Mouse (Mus musculus): ENCODE data around the gene Ulk4.
"Not testable (repeated sequence)": the region's sequence is repeated elsewhere in the genome, so short reads cannot be mapped to it uniquely, and the experiment has no call there.

Gene Ulk4

GRCm38 (mm10) chr9:120930021-120930420 lies 347.0 kb downstream of the Ulk4 start:
- no peak for DNase-seq

GRCm38 (mm10) chr9:120929081-120929480 lies 347.9 kb downstream of the Ulk4 start, which contains the start of gene Ctnnb1:
TSS of gene Ctnnb1 (plus strand) at chr9:120929216.
- no peak for DNase-seq

GRCm38 (mm10) chr9:120926939-120927606 lies 349.9 kb downstream of the Ulk4 start:
- DNase-seq = no peak

DNA sequence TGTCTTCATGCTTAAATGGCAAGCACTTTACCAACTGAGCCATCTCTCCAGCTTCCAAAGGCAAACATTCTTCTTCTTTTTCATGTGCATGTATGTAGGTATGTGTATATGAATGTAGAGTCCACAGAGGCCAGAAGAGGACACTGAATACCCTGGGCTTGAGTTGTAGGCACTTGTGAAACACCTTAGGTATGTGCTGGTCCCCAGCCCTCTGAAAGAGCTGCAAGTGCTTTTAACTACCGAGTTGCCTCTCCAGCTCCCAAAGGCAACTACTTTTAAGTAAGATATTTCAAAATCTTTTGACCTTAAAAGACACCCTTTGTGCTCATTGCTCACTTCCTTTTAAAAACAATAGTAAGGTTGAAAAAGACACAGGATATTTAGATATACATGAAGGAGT lies 350.9 kb downstream of the Ulk4 start:
- DNase-seq = no peak

DNA sequence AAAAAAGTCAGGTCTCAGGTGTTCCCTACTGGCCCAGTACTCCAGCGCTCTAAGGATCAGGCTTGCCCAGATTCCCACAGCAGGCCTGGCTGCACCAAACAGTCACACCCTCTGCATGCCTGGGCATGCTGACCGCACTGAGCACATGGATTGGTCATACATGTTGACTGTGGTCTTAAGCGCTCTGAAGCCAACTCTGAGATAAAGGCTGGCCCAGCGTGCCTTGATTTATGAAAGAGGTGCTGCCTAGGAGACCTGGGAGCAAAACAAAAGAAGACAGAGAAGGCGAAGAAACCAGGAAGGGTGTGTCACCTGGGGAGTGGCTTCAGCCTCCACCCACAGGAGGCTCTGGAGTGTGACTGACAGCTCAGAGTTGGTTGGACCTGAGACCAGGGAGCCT lies 357.9 kb downstream of the Ulk4 start:
- DNase-seq = peak in 1 of 2 experiments; percentile 47

DNA sequence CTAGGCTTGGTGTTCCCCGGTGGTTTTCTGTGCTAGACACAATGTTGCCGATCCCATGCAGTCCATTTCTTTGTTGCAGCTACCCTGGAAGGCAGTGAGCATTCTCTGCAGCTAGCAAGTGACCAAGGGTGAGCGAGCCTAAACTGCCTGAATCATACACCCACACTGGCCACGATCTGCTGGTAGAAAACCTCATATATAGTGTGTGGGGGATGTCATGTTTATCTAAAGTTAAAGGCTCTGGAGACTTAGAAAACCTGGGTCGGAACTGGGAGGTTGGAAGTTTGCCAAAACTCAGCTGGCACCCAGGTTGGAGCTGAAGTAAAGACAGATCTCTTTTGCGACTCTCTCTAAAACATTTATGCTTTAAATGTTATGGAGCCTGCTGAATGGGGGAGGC lies 358.4 kb downstream of the Ulk4 start:
- DNase-seq = no peak

- no peak for DNase-seq
Measured at GRCm38 (mm10) chr9:120918211-120918610, 358.8 kb downstream of the Ulk4 start.

- not testable (repeated sequence) for DNase-seq
Measured at GRCm38 (mm10) chr9:120917619-120918018, 359.4 kb downstream of the Ulk4 start.

DNA sequence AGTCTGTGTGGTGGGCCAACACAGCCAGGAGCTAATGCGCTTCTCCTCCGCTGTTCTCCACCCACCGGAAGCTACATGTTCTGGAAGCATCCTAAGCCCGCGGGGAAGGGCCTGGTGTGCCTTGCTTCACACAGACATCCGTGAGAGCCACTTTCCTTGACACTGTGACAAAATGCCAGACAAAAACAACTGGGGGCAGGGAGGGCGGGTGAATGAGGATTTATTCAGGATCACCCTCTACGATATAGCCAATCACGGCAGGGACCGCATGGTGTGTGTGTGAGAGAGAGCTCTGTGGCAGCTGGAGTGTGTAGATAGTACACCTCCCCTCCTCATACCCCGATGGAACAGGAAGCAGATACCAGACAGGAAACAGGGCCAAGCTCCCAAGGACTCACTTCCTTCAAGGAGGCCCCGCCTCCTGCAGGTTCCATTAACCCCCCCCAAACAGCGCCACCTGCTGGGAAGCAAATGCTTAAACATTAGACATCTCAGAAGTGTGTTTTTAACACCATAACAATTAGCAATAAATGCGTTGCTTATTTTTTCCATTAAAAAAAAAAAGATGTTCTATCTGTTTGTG lies 362.0 kb downstream of the Ulk4 start:
- DNase-seq = peak; percentile 63 to 68

- DNase-seq = no peak
Measured at GRCm38 (mm10) chr9:120914429-120914828, 362.6 kb downstream of the Ulk4 start.

DNA sequence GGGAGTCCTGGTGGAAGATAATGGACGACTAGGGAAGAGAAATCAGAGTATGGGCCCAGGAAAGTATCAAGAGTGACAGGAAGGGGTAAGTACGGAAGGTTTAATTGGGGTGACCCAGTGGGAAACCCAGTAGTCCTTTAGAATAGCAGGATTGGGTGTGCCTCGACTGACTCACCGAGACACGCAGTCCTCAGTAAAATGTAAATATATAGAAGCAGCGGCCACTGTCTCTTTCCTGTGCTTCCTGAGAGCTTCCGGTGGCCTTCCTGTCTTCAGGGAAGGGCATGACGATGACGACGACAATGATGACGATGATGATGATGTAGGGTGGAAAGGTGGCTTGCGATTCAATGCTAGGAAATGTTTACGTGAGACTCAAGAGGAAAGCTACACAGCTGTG lies 363.8 kb downstream of the Ulk4 start:
- peak; percentile 49 to 55 for DNase-seq

DNA sequence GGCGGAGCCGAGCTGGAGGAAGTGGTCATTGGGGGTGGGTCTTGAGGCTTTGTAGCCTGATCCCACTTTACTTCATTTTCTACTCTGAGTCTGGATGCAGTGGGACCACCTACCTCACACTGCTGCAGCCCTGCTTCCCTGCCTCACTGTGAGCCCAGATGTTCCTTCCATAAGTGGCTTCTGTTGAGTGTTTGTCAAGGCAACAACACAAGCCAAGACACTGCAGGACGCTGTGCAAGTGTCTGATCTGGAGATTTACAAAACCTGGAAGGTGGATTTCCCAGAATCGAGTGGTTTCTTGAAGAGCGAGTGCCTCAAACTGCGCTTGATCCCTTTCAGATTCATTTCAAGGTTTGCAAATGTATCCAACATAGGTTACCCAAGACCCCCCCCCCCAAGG lies 368.5 kb downstream of the Ulk4 start:
- no peak for DNase-seq

All from lung, postnatal 4 days (tissue).